Mouse (Mus musculus) megakaryocyte-erythroid progenitor cell, adult 5-6 weeks (primary cell): Measurements from ENCODE around the gene Tcn2. TPM values are rescaled to one million over a fixed set of nuclear protein-coding genes. Genes with fewer than 3 reads are reported as not detected.
"Not testable (repeated sequence)": the region's sequence is repeated elsewhere in the genome, so short reads cannot be mapped to it uniquely, and the experiment has no call there.

Source experiments
- ATAC-seq: replicated peaks from 2 replicates; pipeline ENCODE4 v1.8.0; 2016; ENCODE audit warnings: mild to moderate bottlenecking, inconsistent platforms; ENCODE audit not compliant: severe bottlenecking, poor library complexity, low FRiP score, low TSS enrichment
- total RNA-seq, 2 experiments: library from RNA; stranded (forward) in 1 of 2; stranded (reverse) in 1 of 2; fragments of 200-1000, 215-1000 nt in 1 of 2; fragments of >200 nt in 1 of 2; fragmentation: Nextera tagmentation in 1 of 2; gene quantifications; 2 replicates each; pipeline ENCODE4 v1.2.3; 2014 to 2017

Tcn2 gene
- total RNA-seq, 2 experiments from 2014 or later = 4.0 to 4.4 TPM

GRCm38 (mm10) chr11:3933756-3934285 lies 1.9 kb upstream of the Tcn2 start:
- no peak for ATAC-seq

GRCm38 (mm10) chr11:3930931-3931330 lies 1.0 kb downstream of the Tcn2 start:
- no peak for ATAC-seq

- ATAC-seq = no peak
Measured at GRCm38 (mm10) chr11:3930019-3930418, 1.9 kb downstream of the Tcn2 start.

GRCm38 (mm10) chr11:3925916-3926315 lies 6.0 kb downstream of the Tcn2 start:
- ATAC-seq = no peak

- no peak for ATAC-seq
Measured at GRCm38 (mm10) chr11:3922731-3923130, 9.2 kb downstream of the Tcn2 start.

- no peak for ATAC-seq
Measured at GRCm38 (mm10) chr11:3922115-3922514, 9.8 kb downstream of the Tcn2 start.

- peak; percentile 85 for ATAC-seq
Measured at GRCm38 (mm10) chr11:3921281-3921850, 10.6 kb downstream of the Tcn2 start.

- ATAC-seq = no peak
Measured at GRCm38 (mm10) chr11:3920476-3920875, 11.5 kb downstream of the Tcn2 start.

GRCm38 (mm10) chr11:3918738-3919137 lies 13.2 kb downstream of the Tcn2 start:
- no peak for ATAC-seq

GRCm38 (mm10) chr11:3914109-3914840 lies 17.7 kb downstream of the Tcn2 start, which contains the start of gene Slc35e4:
TSS of gene Slc35e4 (minus strand) at chr11:3914664.
- ATAC-seq = peak; percentile 59

- ATAC-seq = peak; percentile 84
Measured at GRCm38 (mm10) chr11:3913316-3914108, 18.4 kb downstream of the Tcn2 start.

GRCm38 (mm10) chr11:3912875-3913271 lies 19.1 kb downstream of the Tcn2 start:
- no peak for ATAC-seq

- no peak for ATAC-seq
Measured at GRCm38 (mm10) chr11:3912100-3912874, 19.7 kb downstream of the Tcn2 start.

- ATAC-seq = not testable (repeated sequence)
Measured at GRCm38 (mm10) chr11:3911440-3911839, 20.5 kb downstream of the Tcn2 start.

- no peak for ATAC-seq
Measured at GRCm38 (mm10) chr11:3910513-3911310, 21.2 kb downstream of the Tcn2 start.

GRCm38 (mm10) chr11:3909236-3909635 lies 22.7 kb downstream of the Tcn2 start:
- no peak for ATAC-seq

- ATAC-seq = no peak
Measured at GRCm38 (mm10) chr11:3905446-3905845, 26.5 kb downstream of the Tcn2 start.

GRCm38 (mm10) chr11:3904673-3905072 lies 27.3 kb downstream of the Tcn2 start:
- no peak for ATAC-seq

GRCm38 (mm10) chr11:3903046-3903445 lies 28.9 kb downstream of the Tcn2 start:
- no peak for ATAC-seq
